Mouse (Mus musculus): ENCODE measurements around the gene Vmn1r46.

GRCm38 (mm10) chr6:89940926-89941325 is 28.2 kb upstream of the Vmn1r46 start:
- TF ChIP-seq CTCF (IDR thresholded peaks at IDR 0.05; ENCODE audit: borderline replicate concordance, extremely low read depth, insufficient read depth, insufficient read length): no peak
- TF ChIP-seq POLR2A (IDR thresholded peaks at IDR 0.05; ENCODE audit: borderline replicate concordance, extremely low read depth, insufficient read depth, insufficient read length, poor library complexity, severe bottlenecking): no peak

All from brain, embryonic 14.5 days (tissue).